Mouse (Mus musculus) c-Kit-positive CD71-negative TER-119-negative erythroid progenitor cells, embryonic 14.5 days (primary cell): ENCODE results near the gene Abhd18.

ENCODE experiments used
- DNase-seq: peaks from one replicate; pipeline ENCODE4 v3.0.0-alpha.2; 2013; ENCODE audit warnings: low read depth

The Abhd18 gene

DNA sequence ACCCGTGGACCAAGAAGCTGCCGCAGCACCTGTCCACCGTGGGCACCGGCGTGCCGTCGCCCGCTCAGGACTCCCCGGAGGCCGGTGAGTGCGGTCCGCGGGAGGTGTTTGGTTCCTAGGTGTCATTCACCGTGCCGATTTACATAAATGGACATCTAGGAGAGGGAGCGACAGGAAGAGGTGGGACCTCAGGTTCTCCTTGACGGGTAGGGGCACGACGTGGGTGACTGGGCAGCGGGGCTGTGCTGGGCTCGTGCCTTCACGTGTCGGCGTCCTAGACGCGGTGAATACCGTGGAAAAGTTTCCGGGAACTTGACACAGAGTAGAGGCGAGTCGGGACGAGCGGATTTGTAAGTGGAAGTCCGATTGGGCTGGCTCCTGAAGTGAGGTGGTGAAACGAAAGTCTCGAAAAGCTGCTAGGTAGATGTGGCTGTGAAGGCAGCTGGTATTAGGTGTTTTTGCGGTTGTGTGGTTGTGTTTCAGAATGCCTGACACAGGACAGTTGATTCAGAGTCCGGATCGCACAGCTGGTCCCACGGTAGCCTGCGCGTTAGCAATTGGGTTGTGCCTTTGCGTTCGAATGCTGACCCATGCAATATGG is 103.9 kb downstream of the Abhd18 start:
- peak; percentile 32 for DNase-seq

DNA sequence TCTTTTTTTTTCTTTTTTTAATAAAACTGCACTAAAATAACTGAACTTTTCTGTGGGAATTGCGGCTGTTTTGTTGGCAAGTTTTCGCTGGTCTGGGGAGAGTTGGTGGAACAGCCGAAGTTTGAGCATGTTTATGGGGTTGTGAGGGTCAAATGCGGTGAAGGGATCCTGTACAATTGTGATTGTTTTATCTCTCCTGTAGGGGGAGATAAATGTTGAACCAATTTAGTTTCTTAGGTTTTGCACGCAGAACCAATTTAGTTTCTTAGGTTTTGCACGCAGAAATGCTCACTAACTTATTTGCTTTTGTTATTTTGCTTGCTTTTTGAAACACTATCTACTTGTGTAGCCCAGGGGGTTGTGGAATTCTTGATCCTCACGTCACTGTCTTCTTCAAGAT is 104.6 kb downstream of the Abhd18 start:
- DNase-seq, result no peak

DNA sequence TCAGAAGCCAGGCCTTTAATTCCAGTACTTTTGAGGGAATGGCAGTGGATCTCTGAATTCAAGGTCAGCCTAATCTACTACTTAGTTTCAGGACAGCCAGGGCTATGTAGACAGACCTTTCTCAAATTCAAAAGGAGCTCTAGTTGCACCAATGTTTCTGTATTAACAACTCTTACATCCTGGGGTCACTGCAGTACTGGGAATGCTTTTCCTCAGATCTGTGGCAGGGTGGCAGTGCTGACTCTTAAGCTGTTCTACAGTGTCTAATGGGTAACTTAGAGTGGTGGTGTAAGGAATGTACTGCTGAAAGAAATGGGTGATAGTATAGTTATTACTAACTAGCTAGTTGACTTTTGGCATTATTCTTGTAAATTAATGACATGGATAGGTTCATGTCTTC is 105.8 kb downstream of the Abhd18 start:
- no peak for DNase-seq

DNA sequence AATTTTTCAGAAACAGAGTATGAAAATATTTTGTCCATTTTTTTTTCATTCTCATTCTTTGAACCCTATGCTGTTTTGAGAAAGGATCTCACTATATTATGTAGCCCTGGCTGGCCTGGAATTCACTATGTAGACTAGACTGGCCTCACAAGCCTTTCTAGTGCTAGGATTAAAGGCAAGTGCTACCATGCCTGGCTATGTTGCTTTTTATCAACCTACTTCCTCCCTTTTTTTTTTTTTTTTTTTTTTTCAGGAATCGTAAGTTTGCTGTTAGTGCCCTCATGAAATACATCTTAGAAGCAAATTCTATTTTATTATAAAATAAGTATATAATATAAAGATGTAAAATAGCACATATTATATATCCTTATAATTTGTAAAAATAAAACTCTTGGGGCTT is 108.0 kb downstream of the Abhd18 start:
- no peak for DNase-seq

DNA sequence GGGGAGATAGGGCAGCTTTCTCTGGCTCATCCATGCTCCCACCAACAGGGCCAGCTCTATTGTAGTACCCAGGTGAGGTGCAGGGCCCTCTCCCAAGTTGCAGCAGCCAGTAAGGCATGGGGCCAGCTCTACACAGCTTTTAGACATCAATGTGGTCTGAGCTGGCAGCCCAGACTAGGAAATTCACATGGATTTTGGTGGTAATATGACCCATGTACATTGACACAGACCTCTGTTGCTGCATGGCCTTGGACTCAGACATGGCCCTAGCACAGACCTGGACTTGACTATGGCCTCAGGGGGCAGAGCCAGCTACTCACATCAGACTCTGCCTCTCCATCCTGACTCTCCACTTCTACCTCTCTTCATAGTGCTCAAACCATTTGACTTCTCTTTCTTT is 112.1 kb downstream of the Abhd18 start:
- DNase-seq, result no peak

DNA sequence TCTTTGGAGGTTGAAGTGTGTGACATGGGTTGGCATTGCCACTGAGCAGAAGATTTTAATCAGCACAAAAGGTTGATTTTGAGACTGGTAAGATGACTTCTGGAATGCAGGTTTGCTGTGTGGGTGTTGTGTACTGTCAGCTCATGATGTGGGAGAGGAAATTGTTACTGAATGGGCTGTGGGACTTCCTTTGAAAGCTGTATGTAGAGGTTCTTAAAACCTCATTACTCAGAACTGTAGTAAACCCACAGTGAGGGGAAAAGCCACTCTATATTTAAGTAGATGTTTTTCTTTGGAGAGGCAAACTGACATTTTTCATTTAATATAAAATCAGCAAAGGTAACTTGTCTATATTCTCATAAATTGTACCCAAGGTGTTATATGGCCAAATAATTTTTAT is 134.0 kb downstream of the Abhd18 start:
- no peak for DNase-seq

DNA sequence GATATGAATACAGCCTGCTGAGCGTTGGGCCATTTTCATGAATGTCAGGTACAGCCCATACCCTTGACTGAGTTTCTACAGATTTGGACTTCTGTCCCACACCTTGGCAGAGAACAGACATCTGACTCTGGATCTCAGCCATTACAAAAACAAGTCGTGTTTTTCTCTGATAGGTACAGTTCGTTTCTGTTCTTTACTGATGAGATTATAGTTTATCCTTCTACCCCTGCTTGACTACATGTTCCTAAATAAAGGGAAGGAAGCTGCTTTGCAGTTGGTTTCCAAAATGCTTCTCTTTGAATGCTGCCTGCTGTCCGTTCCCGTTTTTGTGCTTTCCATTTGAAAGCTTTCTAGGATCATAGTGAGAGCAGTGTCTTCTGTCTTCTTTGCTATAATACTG is 140.8 kb downstream of the Abhd18 start:
- no peak for DNase-seq
